Mouse (Mus musculus) left cerebral cortex, adult 6 months (tissue): ENCODE data around the gene Slc18a3. TPM values are rescaled to one million over a fixed set of nuclear protein-coding genes. Genes with fewer than 3 reads are reported as not detected.

ENCODE experiments used
- long read RNA-seq, 2 experiments: library from polyadenylated mRNA; unstranded; transcript quantifications; one replicate each; pipeline ENCODE4 v2.0.0; 2019 to 2020
- polyA plus RNA-seq: library from polyadenylated mRNA; unstranded; fragments of <200 nt; fragmentation: Nextera tagmentation; gene quantifications from 2 replicates; pipeline ENCODE4 v1.2.3, GENCODE M21; 2021

Gene Slc18a3
- polyA plus RNA-seq = 1.2 and 1.3 TPM in 2 replicates
- long read RNA-seq, experiment 1, transcript Slc18a3-201 (1 exons, 2,413 nt) = major isoform, 32 of 32 reads
- long read RNA-seq, experiment 1, partial matches to known transcripts = 0 of 32 reads
- long read RNA-seq, experiment 1, other reads (novel, unspliced or antisense) = 0 of 32 reads
- long read RNA-seq, experiment 2, partial matches to known transcripts = 0 of 1 reads
- long read RNA-seq, experiment 2, other reads (novel, unspliced or antisense) = 0 of 1 reads

DNA sequence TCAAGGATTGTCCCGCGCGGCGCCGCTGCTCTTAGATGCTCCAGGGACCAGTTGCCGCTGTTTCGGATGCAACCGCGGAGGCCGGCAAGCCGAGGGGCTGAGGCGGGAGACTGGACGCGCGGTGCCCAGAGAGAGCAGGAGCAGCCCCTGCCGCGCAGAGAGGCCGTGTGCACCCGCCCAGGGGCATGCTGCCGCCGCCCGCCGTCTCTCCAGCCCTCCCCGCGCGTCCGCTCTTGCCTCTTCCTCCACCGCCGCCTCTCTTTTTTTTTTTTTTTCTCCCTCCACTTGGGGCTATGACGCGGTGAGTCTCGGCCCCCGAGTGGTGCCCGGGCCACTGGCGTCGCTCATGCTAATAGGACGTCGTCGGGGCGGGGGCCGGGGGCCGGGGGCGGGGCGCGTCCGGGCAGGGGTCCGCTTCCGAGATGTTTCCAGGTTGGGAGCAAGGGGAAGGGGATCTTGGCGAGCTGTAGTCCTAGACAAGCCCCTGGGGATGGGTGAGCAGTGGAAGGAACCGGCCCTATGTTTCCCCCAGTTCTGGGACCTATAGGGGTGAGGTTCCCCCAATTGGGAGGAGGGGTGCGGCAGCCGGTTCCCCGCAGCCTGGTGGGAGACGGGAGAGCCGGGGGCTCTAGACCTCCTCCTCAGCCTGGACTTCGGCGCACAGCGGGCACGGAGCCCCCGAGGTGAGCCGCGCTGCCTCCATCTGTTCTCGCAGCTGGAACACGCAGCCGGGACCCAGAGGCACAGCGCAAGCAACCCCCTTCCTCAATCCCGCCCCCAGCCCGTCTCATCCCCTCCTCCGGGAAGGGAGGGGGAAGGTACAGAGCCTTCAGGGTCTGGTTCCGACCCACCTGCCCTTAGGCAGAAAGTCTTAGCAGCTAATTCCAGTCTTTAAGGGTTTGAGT is at the start of gene Slc18a3:
Gene Slc18a3, minus strand, starts transcription at position 250 of the 905 bp plus-strand sequence.

DNA sequence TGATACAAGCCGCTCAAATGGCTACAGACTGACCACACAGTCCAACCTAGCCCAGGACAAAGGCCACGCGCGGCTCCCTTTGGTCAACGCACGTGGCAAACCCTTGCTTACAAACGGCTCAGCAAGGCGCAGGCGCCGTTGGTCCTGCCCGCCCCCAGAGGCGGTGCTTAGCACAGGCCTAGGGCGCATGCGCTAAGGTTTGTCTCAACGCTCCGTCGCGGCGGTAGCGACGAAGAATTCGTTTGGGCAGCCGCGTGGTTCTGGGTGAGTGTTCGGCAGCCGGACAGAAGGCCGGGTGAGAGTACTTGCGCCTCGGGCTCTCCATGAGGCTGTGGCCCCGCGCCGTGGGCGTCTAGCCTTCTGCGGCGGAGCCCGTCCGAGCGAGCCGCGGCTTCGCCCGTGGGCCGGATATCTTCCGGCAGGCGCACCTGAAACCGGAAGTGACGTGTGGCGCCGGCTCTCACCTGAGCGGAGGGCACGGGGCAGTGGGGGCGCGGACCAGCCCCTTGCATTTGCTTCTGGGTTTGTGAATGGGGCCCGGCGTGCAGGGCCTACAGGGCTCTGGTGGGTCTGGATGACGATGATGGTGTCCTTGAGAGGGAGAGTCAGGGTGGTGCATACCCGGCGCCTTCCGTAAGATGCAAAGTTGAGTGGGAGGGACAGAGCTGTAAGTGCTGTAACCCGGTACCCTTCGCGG is 48.8 kb upstream of the Slc18a3 start, which contains the start of gene Ercc6:
Gene Ercc6, plus strand, starts transcription at position 186 of the 697 bp plus-strand sequence.

DNA sequence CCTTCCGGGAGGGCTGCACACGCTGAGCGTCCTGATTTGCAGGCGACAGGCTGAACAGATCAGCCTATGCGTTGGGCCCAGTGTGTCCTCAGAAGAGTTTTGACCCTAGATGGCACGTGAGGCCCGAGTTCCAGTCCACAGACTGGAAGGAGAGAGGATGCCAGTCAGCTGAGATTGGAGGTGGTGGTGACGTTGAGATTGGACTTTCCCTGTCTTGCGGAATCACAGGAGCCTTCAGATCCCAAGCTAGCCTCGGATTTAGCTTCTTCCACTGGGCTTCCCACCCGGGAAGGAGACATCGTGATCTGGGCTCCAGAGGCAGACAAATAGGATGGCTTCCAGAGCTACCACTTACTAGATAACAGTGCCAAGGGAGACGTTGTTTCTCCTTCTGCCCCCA is 1.2 kb upstream of the Slc18a3 start, which contains the start of gene Chat:
Gene Chat, minus strand, starts transcription at position 101 of the 400 bp plus-strand sequence.

Other genes starting within 250 kb of the Slc18a3 start
- gene Ogdhl, start 142.8 kb downstream of the Slc18a3 start, polyA plus RNA-seq = 62.2 and 85.5 TPM in 2 replicates
- gene 1700024G13Rik, start 76.5 kb downstream of the Slc18a3 start, polyA plus RNA-seq = 0.45 and 1.2 TPM in 2 replicates
- 1.2 and 1.5 TPM in 2 replicates for gene Chat, start 1.1 kb upstream of the Slc18a3 start, polyA plus RNA-seq
- 1.2 and 1.8 TPM in 2 replicates for gene Ercc6, start 48.7 kb upstream of the Slc18a3 start, polyA plus RNA-seq
- gene Prrxl1, start 134.6 kb upstream of the Slc18a3 start, polyA plus RNA-seq = 0.04 TPM in 1 of 2 replicates, not detected in the other
- gene 3425401B19Rik, start 220.4 kb upstream of the Slc18a3 start, polyA plus RNA-seq = 0.06 and 0.21 TPM in 2 replicates